Mouse (Mus musculus) liver, postnatal 0 days (tissue): ENCODE measurements at regions not wholly inside any gene's neighbourhood (a gene's known extent, or its start where the extent isn't known, plus 50 kb on each side); places are given as distances from the start of the nearest gene placed in this dataset.

Experiments
- CTCF ChIP-seq: sonication (generic); IDR thresholded peaks from 2 replicates; pipeline ENCODE4 v1.5.1; 2016; ENCODE audit warnings: antibody characterized with exemption, low read depth
- EP300 ChIP-seq: IDR thresholded peaks from 2 replicates; pipeline ENCODE4 v1.6.1; 2016; ENCODE audit warnings: antibody characterized with exemption, low read depth, mild to moderate bottlenecking

DNA sequence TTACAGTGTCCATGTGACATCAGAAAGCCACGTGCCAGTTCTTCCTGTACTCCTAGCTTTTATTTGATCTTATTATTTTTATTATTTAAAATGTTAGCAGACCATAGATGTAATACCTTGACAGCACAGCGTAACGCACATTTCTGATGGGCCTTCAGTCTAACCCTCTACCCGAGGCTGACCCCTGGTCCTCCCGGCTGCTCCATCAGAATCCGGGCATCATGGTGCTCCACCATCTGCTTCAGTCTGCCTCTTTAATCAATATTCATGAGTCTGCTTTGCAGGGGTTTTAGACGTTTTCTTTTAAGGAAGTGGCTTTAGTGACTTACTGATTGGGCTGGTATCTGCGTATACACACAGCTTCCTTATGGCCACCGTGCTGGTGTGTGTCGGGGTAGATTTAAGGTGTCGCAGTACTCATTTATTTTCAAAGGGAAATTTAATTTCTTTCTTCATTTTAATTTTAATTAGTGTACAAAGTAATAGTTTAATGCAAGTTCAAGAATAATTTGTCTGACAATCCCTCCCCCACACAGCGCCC lies 265.2 kb upstream of the Sox2 start:
- TF ChIP-seq CTCF (no peak), EP300 (no peak)
